Mouse (Mus musculus) cerebellum, postnatal 14 days (tissue): ENCODE measurements around the gene Muc3.
A peak's percentile ranks its signal among the peaks of the same experiment; 100 is the strongest.
"Not testable (repeated sequence)": the region's sequence is repeated elsewhere in the genome, so short reads cannot be mapped to it uniquely, and the experiment has no call there.

Experiments used
- DNase-seq, 2 experiments: peaks; one replicate each; pipeline ENCODE4 v3.0.0; 2021; ENCODE audit warnings: mixed read lengths in 2 of 2

Muc3 gene

DNA sequence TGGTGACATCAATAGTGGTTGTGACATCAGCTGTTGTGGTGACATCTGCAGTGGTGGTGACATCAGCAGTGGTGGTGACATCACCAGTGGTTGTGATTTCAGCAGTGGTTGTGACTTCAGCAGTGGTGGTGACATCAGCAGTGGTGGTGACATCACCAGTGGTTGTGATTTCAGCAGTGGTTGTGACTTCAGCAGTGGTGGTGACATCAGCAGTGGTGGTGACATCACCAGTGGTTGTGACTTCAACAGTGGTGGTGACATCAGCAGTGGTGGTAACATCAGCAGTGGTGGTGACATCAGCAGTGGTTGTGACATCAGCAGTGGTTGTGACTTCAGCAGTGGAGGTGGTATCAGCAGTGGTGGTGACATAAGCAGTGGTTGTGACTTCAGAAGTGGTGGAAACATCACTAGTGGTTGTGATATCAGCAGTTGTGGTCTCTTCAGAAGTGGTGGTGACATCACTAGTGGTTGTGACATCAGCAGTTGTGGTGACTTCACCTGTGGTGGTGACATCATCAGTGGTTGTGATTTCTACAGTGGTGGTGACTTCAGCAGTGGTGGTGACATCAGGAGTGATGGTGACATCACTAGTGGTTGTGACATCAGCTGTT is at the start of gene Muc3:
Gene Muc3 (minus strand): TSS at position 51 of the 611 bp plus-strand sequence.
- not testable (repeated sequence) for DNase-seq

- DNase-seq: no peak
Observed at GRCm38 (mm10) chr5:137194488-137195120, 45.5 kb upstream of the Muc3 start.

DNA sequence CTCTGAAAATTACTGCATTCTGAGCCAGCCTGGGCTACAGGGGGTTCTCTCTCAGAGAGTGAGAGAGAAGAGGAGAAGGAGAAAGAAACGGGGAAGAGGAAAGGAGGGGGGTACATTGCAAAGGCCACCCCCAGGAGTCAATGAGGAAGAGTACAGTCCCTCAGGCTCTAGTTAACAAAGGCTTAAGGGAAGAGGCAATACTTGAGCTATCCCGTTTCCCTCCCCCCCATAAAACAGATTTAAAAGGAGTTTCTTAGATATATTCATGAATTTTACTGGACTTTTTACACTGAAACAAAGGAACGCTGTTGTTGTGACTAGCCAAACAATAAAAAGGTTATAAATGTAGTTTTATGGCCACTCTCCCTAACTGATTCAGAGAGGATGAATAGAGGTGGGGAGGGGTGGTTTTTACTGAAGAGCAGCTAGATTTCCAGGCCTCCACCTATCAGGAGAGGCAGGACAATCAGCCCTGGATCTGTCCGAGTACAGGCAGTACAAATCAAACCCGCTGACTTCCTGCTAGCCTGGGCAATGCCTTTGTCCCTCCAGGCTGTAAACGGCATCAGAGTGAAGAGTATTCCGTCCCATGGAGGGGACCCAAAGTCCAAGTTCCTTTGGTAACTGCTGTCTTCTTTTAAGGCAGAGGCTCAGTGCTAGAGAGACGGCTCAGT is 44.3 kb upstream of the Muc3 start:
- no peak for DNase-seq

DNA sequence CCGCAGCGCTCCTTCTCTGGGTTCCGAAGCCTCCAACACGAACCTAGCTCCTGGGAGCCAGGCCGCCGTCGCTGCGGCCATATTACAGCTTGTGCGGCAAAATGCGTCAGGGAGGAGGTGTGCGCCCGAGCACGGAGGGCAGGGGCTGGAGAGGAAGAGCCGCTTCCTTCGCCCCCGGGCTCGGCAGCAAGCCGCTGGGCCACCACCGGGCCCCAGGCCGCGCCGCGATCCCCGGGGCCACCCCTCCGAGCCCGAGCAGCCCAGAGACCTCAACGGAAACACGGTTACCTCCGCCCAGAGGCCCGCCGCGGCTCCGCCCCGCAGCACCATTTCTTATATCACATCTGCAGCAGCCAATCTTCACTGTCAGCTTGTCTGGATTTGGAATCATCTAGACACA is 40.2 kb upstream of the Muc3 start:
- peak; percentile 6 to 23 for DNase-seq

- no peak for DNase-seq
Observed at GRCm38 (mm10) chr5:137185362-137185761, 36.2 kb upstream of the Muc3 start.

DNA sequence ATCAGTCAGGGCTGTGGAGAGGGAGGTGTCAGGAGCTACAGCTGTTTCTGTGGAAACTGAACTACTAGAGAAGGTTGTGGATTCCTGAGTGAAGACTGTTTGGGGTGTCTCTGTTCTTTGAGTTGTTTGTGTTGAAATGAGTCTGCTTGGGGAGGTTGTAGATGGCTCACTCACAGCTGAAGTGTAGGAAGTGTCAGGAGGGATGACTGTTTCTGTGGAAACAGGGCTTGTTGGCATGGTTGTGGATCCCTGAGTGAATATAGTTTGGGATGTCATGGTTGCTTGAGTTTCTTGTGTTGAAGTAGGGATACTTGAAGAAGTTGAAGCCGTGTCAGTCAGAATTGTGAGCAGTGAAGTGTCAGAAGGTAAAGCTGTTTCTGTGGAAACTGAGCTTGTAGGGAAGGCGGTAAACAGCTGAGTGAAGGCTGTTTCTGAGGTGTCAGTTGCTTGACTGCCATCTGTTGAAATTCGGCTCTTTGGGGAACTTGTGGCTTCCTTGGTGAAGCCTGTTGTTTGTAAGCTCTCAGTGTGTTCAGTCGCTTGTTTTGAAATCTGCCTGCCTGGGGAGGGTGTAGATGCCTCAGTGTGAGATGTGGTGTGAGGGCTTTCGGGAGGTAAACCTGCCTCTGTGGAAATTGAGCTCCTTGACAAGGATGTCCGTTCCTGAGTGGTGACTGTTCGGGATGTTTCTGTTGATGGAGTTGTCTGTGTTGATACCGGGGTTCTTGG is 30.7 kb upstream of the Muc3 start:
- DNase-seq: no peak

- DNase-seq: no peak
Observed at GRCm38 (mm10) chr5:137173967-137174366, 24.8 kb upstream of the Muc3 start.

GRCm38 (mm10) chr5:137172591-137172990 is 23.5 kb upstream of the Muc3 start:
- no peak for DNase-seq

- no peak for DNase-seq
Observed at GRCm38 (mm10) chr5:137171478-137171877, 22.4 kb upstream of the Muc3 start.

DNA sequence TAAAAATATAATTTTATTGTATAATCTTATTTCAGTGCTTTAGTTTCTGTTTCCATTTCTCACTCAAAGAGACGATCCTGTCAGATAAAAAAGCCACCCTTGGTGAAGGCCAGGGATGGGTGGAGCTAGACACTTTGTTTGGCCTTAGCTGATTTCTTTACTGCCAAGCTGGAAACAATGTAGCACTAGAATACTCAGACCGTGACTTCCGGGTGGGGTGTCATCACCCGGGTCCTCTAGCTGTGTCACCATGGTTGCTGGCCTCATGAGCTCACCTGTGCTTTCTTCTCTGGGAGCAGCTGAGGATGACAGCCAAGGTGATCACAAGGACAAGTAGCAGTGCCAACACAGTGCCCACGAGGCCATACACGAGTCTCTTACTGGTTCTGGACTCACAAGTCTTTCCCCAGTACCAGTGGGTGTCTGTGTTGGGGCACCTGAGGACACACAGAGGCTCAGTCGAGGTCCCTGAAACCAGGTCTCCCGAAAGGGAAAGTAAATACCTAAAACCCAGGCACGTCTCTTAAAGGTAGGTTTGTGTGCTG is 21.8 kb upstream of the Muc3 start:
- no peak for DNase-seq

GRCm38 (mm10) chr5:137167539-137167938 is 18.4 kb upstream of the Muc3 start:
- DNase-seq: no peak

GRCm38 (mm10) chr5:137166012-137166411 is 16.9 kb upstream of the Muc3 start:
- DNase-seq: no peak

- no peak for DNase-seq
Observed at GRCm38 (mm10) chr5:137161853-137162252, 12.7 kb upstream of the Muc3 start.

- peak; percentile 25 to 71 for DNase-seq
Observed at GRCm38 (mm10) chr5:137159461-137159860, 10.3 kb upstream of the Muc3 start.

GRCm38 (mm10) chr5:137153289-137153688 is 4.2 kb upstream of the Muc3 start:
- DNase-seq: no peak

GRCm38 (mm10) chr5:137152623-137153022 is 3.5 kb upstream of the Muc3 start:
- DNase-seq: no peak

DNA sequence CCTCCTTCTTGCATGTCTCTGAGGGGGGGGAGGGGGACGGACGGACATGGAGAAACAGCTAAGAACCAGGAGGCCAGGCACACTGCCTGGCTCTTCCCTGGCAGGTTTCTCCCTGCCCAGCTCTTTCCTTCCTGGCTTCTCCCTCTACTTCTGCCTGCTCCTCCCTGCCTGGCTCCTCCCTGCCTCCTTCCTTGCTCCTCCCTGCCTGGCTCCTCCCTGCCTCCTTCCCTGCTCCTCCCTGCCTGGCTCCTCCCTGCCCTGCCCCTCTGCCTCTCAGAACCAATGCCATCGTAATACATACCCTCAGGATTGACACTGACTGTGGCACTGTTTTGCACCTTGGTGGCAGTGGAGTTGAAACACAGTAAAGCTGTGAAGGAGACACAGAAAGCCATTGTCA is 8.3 kb downstream of the Muc3 start:
- DNase-seq: no peak

DNA sequence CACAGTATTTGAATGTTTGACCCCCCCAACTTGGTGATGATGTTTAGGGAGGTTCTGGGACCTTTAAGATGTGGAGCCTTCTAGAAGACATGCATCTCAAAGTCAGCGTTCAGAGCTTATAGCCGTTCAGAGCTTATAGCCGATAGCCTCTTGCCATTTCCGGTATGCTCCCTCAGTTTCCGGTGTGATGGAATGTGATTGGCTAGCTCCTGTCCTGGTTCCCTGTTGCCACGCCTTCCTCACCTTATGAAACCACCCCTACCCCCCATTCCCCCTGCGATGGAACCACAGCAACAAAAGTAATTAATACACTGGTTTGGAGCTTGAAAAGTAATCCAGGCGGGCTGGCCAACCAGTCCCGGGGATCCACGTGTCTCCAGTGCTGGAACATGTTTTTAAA is 10.1 kb downstream of the Muc3 start:
- no peak for DNase-seq

GRCm38 (mm10) chr5:137134959-137135358 is 14.2 kb downstream of the Muc3 start:
- no peak for DNase-seq

DNA sequence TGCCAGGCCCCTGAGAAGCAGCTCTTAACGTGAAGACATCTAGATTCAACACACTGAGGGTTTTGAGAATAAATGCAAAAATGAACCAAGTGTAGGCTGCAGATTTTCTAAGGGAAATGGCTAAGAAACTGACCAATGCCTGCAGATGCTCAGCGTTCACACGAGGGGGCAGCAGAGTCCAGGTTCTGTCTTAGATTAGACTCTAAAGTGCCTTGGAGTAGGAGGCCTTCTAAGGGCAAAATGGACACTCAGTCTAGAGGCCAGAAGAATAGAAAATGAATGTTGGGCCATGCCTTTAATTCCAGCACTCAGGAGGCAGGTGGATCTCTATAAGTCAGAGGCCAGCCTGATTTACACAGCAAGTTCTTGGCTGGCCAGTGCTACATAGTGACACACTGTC is 17.6 kb downstream of the Muc3 start:
- DNase-seq: peak; percentile 75 to 78

DNA sequence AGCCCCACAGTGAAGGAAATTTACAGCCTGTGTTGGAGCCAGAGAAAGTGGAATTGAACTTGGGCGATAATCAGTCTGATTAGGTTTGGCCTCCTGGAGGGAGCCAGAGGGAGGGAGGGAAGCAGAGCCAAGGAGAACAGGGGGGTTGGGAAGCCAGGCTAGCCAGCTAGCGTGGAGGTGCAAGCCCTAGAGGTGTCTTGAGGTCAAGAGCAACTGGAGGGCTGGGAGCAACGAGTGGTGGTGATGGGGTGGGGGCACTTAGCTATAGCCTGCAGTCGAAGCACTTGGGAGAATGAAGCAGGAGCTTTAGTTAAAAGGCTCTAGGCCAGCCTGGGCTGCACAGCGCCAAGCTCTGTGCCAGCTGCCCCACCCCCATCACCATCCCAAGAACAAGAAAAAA is 19.8 kb downstream of the Muc3 start:
- DNase-seq: no peak

DNA sequence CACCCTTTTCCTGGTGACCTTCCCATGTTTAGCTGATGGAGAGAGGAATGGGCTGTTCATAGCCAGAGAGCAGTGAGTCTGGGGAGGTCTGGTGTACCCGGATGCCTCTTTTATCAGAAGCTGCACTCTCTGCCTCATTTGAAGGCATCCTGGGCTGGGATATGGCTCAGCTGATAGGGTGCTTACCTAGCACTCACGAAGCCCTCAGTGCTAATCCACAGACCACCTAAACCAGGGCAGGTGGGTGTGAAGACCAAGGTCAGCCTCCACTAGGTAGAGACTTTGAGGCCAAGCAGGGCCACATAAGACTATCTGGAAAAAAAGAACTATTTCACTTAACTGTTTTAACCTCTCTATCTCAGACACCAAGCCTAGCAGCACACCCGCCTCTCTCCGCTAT is 25.6 kb downstream of the Muc3 start:
- no peak for DNase-seq

- peak; percentile 77 to 85 for DNase-seq
Observed at GRCm38 (mm10) chr5:137122686-137123193, 26.4 kb downstream of the Muc3 start.
